Mouse (Mus musculus): ENCODE measurements around the gene Mpv17l.

DNA sequence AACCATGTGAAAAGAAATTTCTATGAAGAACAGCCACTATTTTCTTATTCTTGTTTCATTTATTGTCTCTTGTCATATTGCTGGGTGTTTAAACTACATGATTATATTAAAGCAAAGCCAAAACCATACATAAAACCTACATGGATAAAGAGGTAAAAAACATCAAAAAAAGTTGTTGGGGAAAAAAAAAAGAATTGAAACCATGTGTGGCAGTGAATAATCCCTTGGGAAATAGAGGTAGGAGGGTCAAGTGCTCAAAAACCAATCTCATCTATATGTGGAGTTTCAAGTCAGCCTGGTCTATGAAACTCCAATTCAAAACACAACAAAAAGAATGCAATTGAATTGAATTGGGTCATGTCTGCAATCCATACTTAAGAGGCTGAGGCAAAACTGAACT, 10.1 kb upstream of the Mpv17l start:
- TF ChIP-seq CTCF (conservative IDR thresholded peaks at IDR 0.05; ENCODE audit: insufficient read depth, insufficient read length, low read depth, low read length) = no peak
- TF ChIP-seq POLR2A (IDR thresholded peaks at IDR 0.05; ENCODE audit: low read depth, low read length) = no peak
